Mouse (Mus musculus) liver, embryonic 14.5 days (tissue): ENCODE data around the gene Jmjd1c. TPM values are rescaled to one million over a fixed set of nuclear protein-coding genes. Genes with fewer than 3 reads are reported as not detected.
A peak's percentile ranks its signal among the peaks of the same experiment; 100 is the strongest.

Experiments
- ATAC-seq: fragments of 200-750 bp; cut with Nextera tagmentation; 2 replicates; pipeline ENCODE4 v1.8.0; 2017; ENCODE audit warnings: moderate number of reproducible peaks, mild to moderate bottlenecking, moderate library complexity; ENCODE audit not compliant: insufficient read depth
- DNase-seq, 3 experiments: peaks; one replicate each; pipeline ENCODE4 v3.0.0-alpha.2; 2012 to 2013; ENCODE audit warnings: low read depth in 3 of 3, low spot score in 3 of 3
- H3K27ac ChIP-seq: fragments of 300-500 bp; sonication (generic); 2 replicates; pipeline ENCODE4 v1.5.1; 2014; ENCODE audit warnings: moderate library complexity, mild to moderate bottlenecking, control low read depth, inconsistent platforms
- H3K27me3 ChIP-seq: fragments of 300-500 bp; sonication (generic); 2 replicates; pipeline ENCODE4 v1.6.1; 2014; ENCODE audit warnings: mild to moderate bottlenecking, low read length, moderate library complexity; ENCODE audit not compliant: control insufficient read depth, insufficient read depth
- H3K36me3 ChIP-seq: fragments of 300-500 bp; sonication (generic); replicated peaks from 2 replicates; pipeline ENCODE4 v1.6.1; 2014; ENCODE audit warnings: low read depth; ENCODE audit not compliant: control insufficient read depth, insufficient read depth
- H3K4me1 ChIP-seq, 2 experiments: fragments of 200-500 bp in 1 of 2; fragments of 300-500 bp in 1 of 2; sonication (generic) in 1 of 2; replicated peaks; 2 replicates each; pipeline ENCODE4 v1.6.1; 2012 to 2014; ENCODE audit warnings: antibody characterized with exemption in 1 of 2, inconsistent platforms in 1 of 2, low read length in 1 of 2; ENCODE audit not compliant: control insufficient read depth in 2 of 2, insufficient read depth in 2 of 2
- H3K4me2 ChIP-seq: fragments of 300-500 bp; sonication (generic); 2 replicates; pipeline ENCODE4 v1.6.1; 2014; ENCODE audit warnings: low read depth, mild to moderate bottlenecking, control low read depth, moderate library complexity
- H3K4me3 ChIP-seq, 2 experiments: fragments of 200-500 bp in 1 of 2; fragments of 300-500 bp in 1 of 2; sonication (generic) in 1 of 2; 2 replicates each; pipeline ENCODE4 v1.5.1; 2012 to 2014; ENCODE audit warnings: low read depth in 2 of 2, low read length in 2 of 2, mild to moderate bottlenecking in 2 of 2, control low read depth in 1 of 2, inconsistent platforms in 1 of 2, moderate library complexity in 1 of 2; ENCODE audit not compliant: insufficient read depth in 1 of 2
- H3K9ac ChIP-seq: fragments of 300-500 bp; sonication (generic); replicated peaks from 2 replicates; pipeline ENCODE4 v1.6.1; 2014; ENCODE audit warnings: mild to moderate bottlenecking, control low read depth, moderate library complexity
- H3K9me3 ChIP-seq: fragments of 300-500 bp; sonication (generic); 2 replicates; pipeline ENCODE4 v1.6.1; 2016; ENCODE audit warnings: low read length, mixed read lengths; ENCODE audit not compliant: control insufficient read depth
- CTCF ChIP-seq: IDR thresholded peaks from 2 replicates; pipeline ENCODE4 v1.5.1; 2016; ENCODE audit warnings: antibody characterized with exemption, low read depth, control low read depth
- EP300 ChIP-seq: IDR thresholded peaks from 2 replicates; pipeline ENCODE4 v1.6.1; 2016; ENCODE audit warnings: antibody characterized with exemption, low read depth
- WGBS: fragments of 180-500 bp; shearing (Covaris S2); extraction: QIAGEN DNeasy Blood & Tissue Kit; methylation state at CpG from one replicate; pipeline ENCODE4 v1.1.7; 2014; ENCODE audit not compliant: insufficient replicate concordance; 5-methylcytosine and 5-hydroxymethylcytosine counted together
- polyA plus RNA-seq, 2 experiments: library from polyadenylated mRNA; depleted of rRNA in 1 of 2; stranded (reverse) in 1 of 2; unstranded in 1 of 2; fragments of >200 nt; fragmentation: Nextera tagmentation in 1 of 2; extraction: Ambion mirVana in 1 of 2; gene quantifications; 2 replicates each; pipeline versions ENCODE4 v1.2.1 to v1.2.3; 2012 to 2014

The Jmjd1c gene
- polyA plus RNA-seq, 2 experiments = 6.5 to 8.7 TPM

- Histone ChIP-seq H3K4me3 (peak overlapping the region; percentile 64 to 77; a peak in 3 of 4 replicates), H3K27me3 (no peaks in the 10 kb centered on the region), H3K9me3 (no peaks in the 10 kb centered on the region), H3K4me1 (peaks cover 16 to 18% of the 10 kb centered on the region in 2 experiments), H3K4me2 (peak overlapping the region; percentile 83), H3K36me3 (no peaks in the 10 kb centered on the region; the same call in 1 of the 2 replicates), H3K27ac (peak overlapping the region; percentile 64), H3K9ac (peak overlapping the region; percentile 90)
- TF ChIP-seq CTCF (no peak), EP300 (no peak)
- ATAC-seq (no peak), DNase-seq (no peak)
- under 1% methylated on average over 5 of the region's 5 CpGs for WGBS
These were observed 91.1 kb downstream of the Jmjd1c start for GRCm38 (mm10) chr10:67187001-67187453.

GRCm38 (mm10) chr10:67187952-67188351, 92.0 kb downstream of the Jmjd1c start:
- WGBS = 29% methylated on average over 2 of the region's 2 CpGs
- H3K27me3 ChIP-seq = no peaks in the 10 kb centered on the region
- TF ChIP-seq EP300 (no peak), CTCF (no peak)
- H3K9me3 ChIP-seq = no peaks in the 10 kb centered on the region
- peak overlapping the region; percentile 3 to 77; a peak in 2 of 4 replicates for H3K4me3 ChIP-seq
- no peak for DNase-seq
- peak overlapping the region; percentile 90 for H3K9ac ChIP-seq
- ATAC-seq = no peak
- H3K4me2 ChIP-seq = peak overlapping the region; percentile 83
- no peak overlapping the region for H3K27ac ChIP-seq
- peaks cover 11 to 14% of the 10 kb centered on the region in 2 experiments for H3K4me1 ChIP-seq
- H3K36me3 ChIP-seq = no peaks in the 10 kb centered on the region; the same call in 1 of the 2 replicates

DNA sequence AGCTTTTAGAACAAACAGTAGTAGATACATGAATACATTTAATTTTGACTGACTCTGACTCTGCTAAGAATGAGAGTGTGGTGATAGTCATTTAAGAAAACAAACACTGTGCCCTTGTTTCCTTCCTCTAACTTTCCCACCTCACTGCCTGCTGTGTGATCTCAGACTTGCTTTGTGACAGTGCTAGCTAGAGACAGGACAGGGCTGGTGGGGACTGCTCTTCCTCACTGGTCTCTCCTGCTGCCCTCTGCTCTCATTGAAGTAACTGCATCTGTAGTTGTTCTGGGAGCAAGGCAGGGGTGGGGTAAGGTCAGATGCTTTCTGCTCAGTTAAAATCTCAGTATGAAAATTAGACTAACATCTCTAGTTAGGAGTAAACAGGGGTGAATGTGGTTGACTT, 93.1 kb downstream of the Jmjd1c start:
- Histone ChIP-seq H3K4me2 (peak overlapping the region; percentile 37), H3K9ac (no peak overlapping the region), H3K9me3 (no peaks in the 10 kb centered on the region), H3K36me3 (no peaks in the 10 kb centered on the region; the same call in 1 of the 2 replicates), H3K27ac (no peak overlapping the region), H3K4me3 (peak overlapping the region; percentile 20 to 23; a peak in 3 of 4 replicates), H3K4me1 (peaks cover 9 to 13% of the 10 kb centered on the region in 2 experiments), H3K27me3 (no peaks in the 10 kb centered on the region)
- no peak for DNase-seq
- ATAC-seq = no peak
- TF ChIP-seq EP300 (no peak), CTCF (peak; percentile 9; the same call in 1 of the 2 replicates)

- Histone ChIP-seq H3K4me1 (peaks cover 4 to 12% of the 10 kb centered on the region in 2 experiments), H3K4me3 (no peak overlapping the region), H3K9me3 (no peaks in the 10 kb centered on the region), H3K4me2 (no peak overlapping the region), H3K36me3 (no peaks in the 10 kb centered on the region; the same call in 1 of the 2 replicates), H3K27me3 (no peaks in the 10 kb centered on the region), H3K9ac (no peak overlapping the region), H3K27ac (no peak overlapping the region)
- TF ChIP-seq EP300 (no peak), CTCF (peak; percentile 59)
- no peak for DNase-seq
- 59% methylated on average over 1 of the region's 1 CpGs for WGBS
- no peak for ATAC-seq
These were observed 94.3 kb downstream of the Jmjd1c start for GRCm38 (mm10) chr10:67190261-67190660.

DNA sequence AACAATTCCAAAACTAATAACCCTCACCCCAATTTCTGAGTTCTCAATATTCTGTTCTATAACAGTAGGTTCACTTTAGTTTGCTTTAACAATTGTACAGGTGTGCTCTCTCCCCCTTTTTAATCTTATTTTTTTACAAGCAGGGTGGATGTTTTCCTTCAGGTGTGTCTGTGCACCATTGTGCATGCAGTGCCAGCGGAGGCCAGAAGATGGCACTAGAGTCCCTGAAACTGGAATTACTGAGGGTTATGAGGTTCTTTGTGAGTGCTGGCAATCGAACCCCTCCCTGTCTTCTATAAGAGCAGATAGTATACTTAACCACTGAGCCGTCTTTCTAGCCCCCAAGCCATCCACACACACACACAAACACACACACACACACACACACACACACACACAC, 96.4 kb downstream of the Jmjd1c start:
- no peaks in the 10 kb centered on the region for H3K9me3 ChIP-seq
- no peak overlapping the region for H3K9ac ChIP-seq
- H3K4me2 ChIP-seq = no peak overlapping the region
- no peak overlapping the region for H3K27ac ChIP-seq
- no peak for ATAC-seq
- peaks cover 4 to 16% of the 10 kb centered on the region in 2 experiments for H3K4me1 ChIP-seq
- H3K27me3 ChIP-seq = no peaks in the 10 kb centered on the region
- no peak for DNase-seq
- no peak overlapping the region for H3K4me3 ChIP-seq
- 78% methylated on average over 3 of the region's 3 CpGs for WGBS
- peak; percentile 73 for TF ChIP-seq CTCF
- TF ChIP-seq EP300 = no peak
- H3K36me3 ChIP-seq = no peaks in the 10 kb centered on the region; the same call in 1 of the 2 replicates
